Mouse (Mus musculus) heart, adult 11 months (tissue): Measurements from ENCODE around the gene Cma2.
"Not testable (repeated sequence)": the region's sequence is repeated elsewhere in the genome, so short reads cannot be mapped to it uniquely, and the experiment has no call there.

ENCODE experiments used
- DNase-seq: peaks from one replicate; pipeline ENCODE4 v3.0.0; 2022

The Cma2 gene

GRCm38 (mm10) chr14:55950346-55951030 is at the start of gene Cma2:
Gene Cma2, plus strand, starts transcription at chr14:55950980.
- DNase-seq, result peak; percentile 79

DNA sequence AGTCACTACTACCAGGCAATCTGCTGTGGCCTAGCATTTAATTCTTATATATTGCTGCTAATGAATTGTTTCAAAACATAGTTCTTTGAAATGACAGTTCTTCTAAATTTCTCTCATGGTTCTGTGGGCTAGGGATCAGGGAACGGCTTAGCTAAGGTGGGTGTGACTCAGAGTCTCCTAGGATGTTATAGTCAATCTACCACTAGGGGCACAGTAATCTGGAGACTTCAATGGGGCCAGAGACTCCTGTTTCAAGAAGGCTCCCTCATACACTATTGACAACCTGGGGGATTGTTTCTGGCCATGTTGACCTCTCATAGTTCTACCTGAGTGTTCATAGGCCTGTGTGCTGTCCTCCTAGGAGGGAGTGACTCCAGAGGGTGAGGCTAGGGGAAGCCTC is 45.3 kb upstream of the Cma2 start:
- no peak for DNase-seq

GRCm38 (mm10) chr14:55913406-55913805 is 37.4 kb upstream of the Cma2 start:
- no peak for DNase-seq

DNA sequence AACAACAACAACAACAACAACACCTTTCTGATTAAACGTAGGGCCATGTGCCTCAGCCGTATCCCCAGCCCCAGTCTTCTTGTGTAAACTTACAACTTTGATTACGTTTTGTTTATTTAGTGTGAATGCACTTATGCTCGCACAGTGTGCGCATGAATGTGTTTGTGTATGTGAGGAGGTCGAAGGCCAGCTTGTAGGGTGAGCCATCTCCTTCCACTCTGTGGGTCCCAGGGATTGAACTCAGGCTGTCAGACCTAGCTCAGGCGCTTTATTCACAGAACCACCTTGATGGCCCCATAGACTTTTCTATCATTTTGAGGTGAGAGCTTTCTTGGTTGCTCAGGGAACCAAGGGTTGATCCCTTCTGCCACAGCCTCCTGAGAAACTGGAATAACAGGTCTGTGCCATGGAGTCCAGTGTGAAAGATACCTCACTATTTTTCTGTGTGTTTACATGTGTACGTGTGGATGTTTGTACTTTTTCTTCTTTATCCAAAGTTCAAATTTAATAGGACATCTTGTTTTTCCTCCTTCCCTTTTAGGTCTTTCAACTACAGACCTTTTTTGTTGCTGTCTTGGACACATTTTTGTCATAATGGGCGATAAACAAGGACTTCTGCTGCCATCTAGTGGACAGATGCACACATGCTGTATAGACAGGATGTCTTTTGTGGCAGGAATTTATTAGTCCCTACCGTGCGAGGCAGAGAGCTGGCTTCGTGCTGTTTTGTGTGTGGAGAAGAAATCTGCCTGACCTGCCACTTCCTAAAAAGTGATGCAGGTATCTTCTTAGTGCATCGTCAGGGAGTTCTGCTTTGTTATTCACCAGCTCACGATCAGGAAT is 32.3 kb upstream of the Cma2 start:
- peak; percentile 95 for DNase-seq

- DNase-seq, result no peak
These were observed 28.1 kb upstream of the Cma2 start for GRCm38 (mm10) chr14:55922475-55923232.

DNA sequence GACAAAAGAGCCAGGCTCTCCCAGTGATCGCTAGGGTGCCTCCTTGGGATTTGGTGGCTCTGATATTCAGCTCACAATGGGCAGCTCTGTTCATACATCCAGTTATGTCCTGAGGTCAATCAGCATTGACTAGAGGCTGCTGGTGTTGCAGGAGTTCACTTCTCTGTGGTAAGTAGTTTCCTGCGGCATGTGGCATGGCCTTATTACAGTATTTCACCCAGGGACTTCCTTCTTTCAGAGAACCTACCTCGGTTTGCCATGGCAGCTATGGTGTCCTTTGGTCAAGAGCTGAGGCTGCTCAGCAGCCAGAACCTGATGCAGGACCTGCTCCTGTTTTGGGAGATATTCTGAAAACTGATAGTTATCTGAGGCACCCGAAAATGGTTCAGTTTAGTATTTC is 23.9 kb upstream of the Cma2 start:
- DNase-seq, result no peak

- no peak for DNase-seq
These were observed 21.4 kb upstream of the Cma2 start for GRCm38 (mm10) chr14:55929263-55929997.

GRCm38 (mm10) chr14:55933586-55933985 is 17.2 kb upstream of the Cma2 start:
- peak; percentile 96 for DNase-seq

GRCm38 (mm10) chr14:55940070-55940800 is 10.5 kb upstream of the Cma2 start:
- DNase-seq, result no peak

DNA sequence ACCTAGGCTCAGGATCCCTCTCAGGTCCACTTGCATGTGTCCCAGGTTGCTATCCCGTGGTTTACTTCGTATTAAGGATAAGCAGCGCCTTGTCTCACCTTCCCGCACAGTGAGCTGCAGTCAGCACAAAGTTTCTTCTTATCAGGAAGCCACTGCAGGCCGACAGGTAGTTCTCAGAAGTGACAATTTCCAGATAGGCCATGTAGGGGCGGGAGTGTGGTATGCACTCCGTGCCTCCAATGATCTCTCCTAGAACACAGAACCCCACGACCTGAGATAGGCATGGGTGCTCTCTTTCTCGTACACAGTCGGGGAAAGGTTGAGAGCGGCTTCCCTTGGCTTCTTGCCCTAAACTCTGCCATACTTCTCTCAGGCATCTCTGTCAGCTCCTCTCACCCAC is 7.2 kb upstream of the Cma2 start:
- peak; percentile 41 for DNase-seq

DNA sequence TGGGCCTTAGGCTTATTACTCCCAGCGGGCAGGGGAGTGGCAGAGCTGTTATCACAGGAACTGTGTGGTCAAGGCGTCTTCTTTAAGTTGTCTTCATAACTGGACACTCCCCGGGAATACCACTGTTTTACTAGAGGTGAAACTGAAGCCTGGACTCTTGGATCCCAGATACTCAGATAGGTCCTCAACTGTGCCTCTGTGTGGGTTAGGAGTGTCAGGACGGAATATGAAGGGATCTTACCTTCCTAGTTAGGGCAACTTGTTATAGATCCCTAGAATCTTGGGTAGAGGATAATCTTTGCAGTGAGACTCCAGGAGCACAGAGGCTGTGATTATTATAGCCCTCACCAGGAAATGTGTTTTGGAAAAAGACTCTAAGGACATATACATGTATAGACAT is 6.2 kb upstream of the Cma2 start, which contains the start of gene Cma1:
TSS of gene Cma1 (minus strand) at position 101 of the 400 bp plus-strand sequence.
- no peak for DNase-seq

- no peak for DNase-seq
These were observed 4.4 kb upstream of the Cma2 start for GRCm38 (mm10) chr14:55946269-55946969.

- no peak for DNase-seq
These were observed 12.5 kb downstream of the Cma2 start for GRCm38 (mm10) chr14:55963263-55963662.

- DNase-seq, result not testable (repeated sequence)
These were observed 13.1 kb downstream of the Cma2 start for GRCm38 (mm10) chr14:55963900-55964299.

DNA sequence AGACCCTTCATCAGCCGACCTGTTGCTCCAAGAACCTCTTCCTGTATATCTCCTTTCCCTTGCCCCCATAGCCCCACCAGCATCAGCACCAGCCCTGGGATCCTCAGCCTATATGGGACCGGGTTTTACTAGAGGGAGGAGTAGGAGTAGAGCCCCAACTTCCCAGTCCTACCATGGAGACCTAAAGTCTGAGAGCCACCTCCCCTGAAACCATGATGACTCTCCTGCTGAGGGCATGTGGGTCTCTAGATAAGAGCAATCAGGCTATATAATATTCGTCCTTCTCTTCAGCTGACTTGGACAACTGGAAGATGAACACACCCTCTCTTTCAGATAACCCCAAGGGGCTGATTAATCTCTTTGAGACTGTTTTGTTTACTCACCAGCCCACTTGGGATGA is 36.7 kb downstream of the Cma2 start:
- DNase-seq, result peak; percentile 55

DNA sequence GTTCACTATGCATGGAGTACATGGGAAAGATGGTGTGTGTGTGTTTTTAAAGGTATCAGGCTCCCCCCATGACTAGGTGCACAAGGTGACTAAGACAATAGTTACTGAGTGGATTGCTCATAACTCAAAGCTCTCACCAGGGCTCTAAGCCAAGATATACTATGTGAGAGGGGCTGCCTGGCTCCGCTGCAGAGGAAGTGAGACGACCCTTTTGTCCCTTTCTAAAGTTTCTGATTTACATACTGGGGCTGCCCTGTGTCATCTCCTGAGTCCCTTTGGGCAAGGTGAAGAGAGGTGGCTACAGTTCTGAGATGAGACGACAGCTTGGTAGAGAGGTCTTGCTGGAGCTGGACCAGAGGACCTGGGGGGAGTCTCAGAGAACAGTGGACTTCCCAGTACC is 62.4 kb downstream of the Cma2 start:
- DNase-seq, result peak; percentile 59

- peak; percentile 12 for DNase-seq
These were observed 63.1 kb downstream of the Cma2 start for GRCm38 (mm10) chr14:56013924-56014323.

DNA sequence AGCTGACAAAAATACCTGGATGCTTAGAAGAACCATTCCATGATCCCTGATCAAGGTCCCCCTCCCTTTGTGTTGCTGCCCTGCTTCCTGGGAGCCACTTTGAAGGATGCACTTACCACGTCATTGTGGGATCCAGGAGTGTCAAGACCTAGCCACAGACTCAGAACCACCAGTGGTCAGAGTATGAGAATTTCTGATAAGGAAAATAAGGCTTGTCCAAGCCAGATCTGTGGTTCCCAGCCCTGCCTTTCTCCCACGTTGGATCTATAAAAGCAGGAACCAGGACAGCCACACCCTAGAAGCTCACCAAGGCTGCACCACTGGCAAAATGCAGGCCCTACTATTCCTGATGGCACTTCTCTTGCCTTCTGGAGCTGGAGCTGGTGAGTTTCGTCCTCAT is 66.9 kb downstream of the Cma2 start, which contains the start of gene Mcpt1:
TSS of gene Mcpt1 (plus strand) at position 301 of the 400 bp plus-strand sequence.
- peak; percentile 76 for DNase-seq

DNA sequence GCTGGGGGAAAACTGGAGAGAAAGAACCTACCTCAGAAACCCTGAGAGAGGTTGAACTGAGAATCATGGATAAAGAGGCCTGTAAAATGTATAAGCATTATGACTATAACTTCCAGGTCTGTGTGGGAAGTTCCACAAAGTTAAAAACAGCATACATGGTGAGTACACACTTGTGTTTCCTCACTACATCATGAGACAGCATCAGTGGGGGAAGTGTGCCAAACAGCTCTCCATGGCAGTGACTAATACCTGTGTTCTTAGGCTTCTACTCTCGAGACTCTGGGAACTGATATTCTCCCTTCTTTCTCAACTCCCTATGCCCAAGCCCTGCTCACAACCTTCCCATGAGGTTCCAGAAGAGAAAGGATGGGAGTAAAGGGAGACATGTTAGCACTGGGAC is 68.7 kb downstream of the Cma2 start:
- peak; percentile 25 for DNase-seq

GRCm38 (mm10) chr14:56021305-56021704 is 70.5 kb downstream of the Cma2 start:
- peak; percentile 7 for DNase-seq
